Mouse (Mus musculus): ENCODE data around the gene Pcdh7. TPM values are rescaled to one million over a fixed set of nuclear protein-coding genes. Genes with fewer than 3 reads are reported as not detected.

Gene Pcdh7
- total and polyA plus RNA-seq, 3 experiments = not detected

DNA sequence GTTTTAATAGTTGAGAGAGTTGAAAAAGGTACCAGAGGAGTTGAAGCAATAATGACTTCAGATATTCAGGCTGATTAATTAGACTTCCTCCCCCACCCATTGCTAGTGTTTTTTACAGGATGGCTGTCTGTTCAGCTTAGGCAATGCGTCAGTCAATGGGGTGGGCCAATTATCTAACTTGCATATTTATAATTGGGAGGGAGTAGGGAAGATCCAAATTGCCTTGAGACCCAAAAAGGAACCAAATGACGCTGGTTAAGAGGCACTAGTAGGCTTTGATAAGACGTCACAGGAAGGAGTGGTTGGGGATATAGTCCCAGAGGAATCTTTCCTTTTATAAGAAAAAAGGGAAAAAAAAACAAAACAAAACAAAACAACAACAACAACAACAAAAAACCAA, 49.6 kb downstream of the Pcdh7 start:
- Histone ChIP-seq H3K4me1 (ENCODE audit: control insufficient read depth in 1 of 2, insufficient read depth in 2 of 2, low read length in 2 of 2) (no peaks in the 10 kb centered on the region), H3K36me3 (ENCODE audit: control insufficient read depth in 1 of 2, insufficient read depth in 2 of 2, low read length in 2 of 2) (no peaks in the 10 kb centered on the region), H3K79me2 (ENCODE audit: control insufficient read depth, insufficient read depth, low read length, poor library complexity) (no peaks in the 10 kb centered on the region), H3K4me3 (ENCODE audit: control insufficient read depth in 1 of 2, insufficient read depth in 1 of 2, low read depth in 2 of 2, low read length in 2 of 2) (no peak overlapping the region), H3K9me3 (replicated peaks; ENCODE audit: insufficient read depth, low read length) (no peaks in the 10 kb centered on the region), H3K9ac (ENCODE audit: control insufficient read depth, low read depth, low read length, poor library complexity, severe bottlenecking) (no peak overlapping the region), H3K27me3 (ENCODE audit: control insufficient read depth in 1 of 2, insufficient read depth in 2 of 2, low read length in 2 of 2) (no peaks in the 10 kb centered on the region), H3K27ac (ENCODE audit: control insufficient read depth, low read depth, low read length) (no peak overlapping the region)
- TF ChIP-seq ZMIZ1 (IDR thresholded peaks at IDR 0.05; ENCODE audit: low read depth, low read length) (no peak), BHLHE40 (IDR thresholded peaks at IDR 0.05; ENCODE audit: borderline replicate concordance, low read depth, low read length) (no peak), POLR2A (IDR thresholded peaks at IDR 0.05; ENCODE audit: control insufficient read depth in 1 of 2, insufficient read depth in 1 of 2, low read depth in 1 of 2, low read length in 2 of 2, poor library complexity in 1 of 2) (no peak)
- DNase-seq (ENCODE audit: low read depth, low spot score) = no peak

DNA sequence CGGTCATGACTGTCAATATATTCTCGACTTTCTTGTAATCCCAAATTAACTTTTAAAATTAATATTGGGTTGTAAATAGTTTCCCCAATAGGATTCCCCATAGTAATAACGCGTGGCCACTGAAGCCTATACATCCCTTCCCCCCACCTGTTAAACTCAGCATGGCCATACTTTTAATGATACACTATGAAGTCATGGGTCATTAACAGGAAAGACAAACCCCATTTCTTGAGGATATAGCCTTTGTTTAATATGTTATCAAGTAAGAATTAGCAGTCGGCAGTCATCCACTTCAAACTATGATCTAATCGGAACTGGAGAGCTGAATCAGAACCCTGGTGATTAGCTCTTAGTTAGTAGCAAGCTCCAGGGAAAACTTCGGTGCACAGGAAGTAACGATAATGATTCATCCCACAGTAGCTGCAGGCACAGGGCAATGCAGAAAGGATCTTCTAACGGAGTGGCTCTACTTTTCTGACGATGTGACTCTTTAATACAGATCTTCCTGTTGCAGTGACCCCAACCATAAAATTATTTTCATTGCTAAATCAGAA, 50.8 kb downstream of the Pcdh7 start:
- Histone ChIP-seq H3K4me3 (ENCODE audit: control insufficient read depth in 1 of 2, insufficient read depth in 1 of 2, low read depth in 2 of 2, low read length in 2 of 2) (no peak overlapping the region), H3K27me3 (ENCODE audit: control insufficient read depth in 1 of 2, insufficient read depth in 2 of 2, low read length in 2 of 2) (no peaks in the 10 kb centered on the region), H3K79me2 (ENCODE audit: control insufficient read depth, insufficient read depth, low read length, poor library complexity) (no peaks in the 10 kb centered on the region), H3K4me1 (ENCODE audit: control insufficient read depth in 1 of 2, insufficient read depth in 2 of 2, low read length in 2 of 2) (no peaks in the 10 kb centered on the region), H3K9ac (ENCODE audit: control insufficient read depth, low read depth, low read length, poor library complexity, severe bottlenecking) (no peak overlapping the region), H3K27ac (ENCODE audit: control insufficient read depth, low read depth, low read length) (no peak overlapping the region), H3K9me3 (replicated peaks; ENCODE audit: insufficient read depth, low read length) (no peaks in the 10 kb centered on the region), H3K36me3 (ENCODE audit: control insufficient read depth in 1 of 2, insufficient read depth in 2 of 2, low read length in 2 of 2) (no peaks in the 10 kb centered on the region)
- no peak for DNase-seq (ENCODE audit: low read depth, low spot score)
- TF ChIP-seq CHD2 (IDR thresholded peaks at IDR 0.05; ENCODE audit: low read length) = no peak
- TF ChIP-seq TAL1 (IDR thresholded peaks at IDR 0.05; ENCODE audit: low read length) = no peak
- TF ChIP-seq SMC3 (IDR thresholded peaks at IDR 0.05; ENCODE audit: low read depth, low read length) = no peak
- no peak for TF ChIP-seq MXI1 (IDR thresholded peaks at IDR 0.05; ENCODE audit: low read depth, low read length)
- no peak for TF ChIP-seq RAD21 (IDR thresholded peaks at IDR 0.05; ENCODE audit: low read depth, low read length)
- no peak for TF ChIP-seq ZC3H11A (IDR thresholded peaks at IDR 0.05; ENCODE audit: low read depth, low read length)
- no peak for TF ChIP-seq RCOR1 (IDR thresholded peaks at IDR 0.05; ENCODE audit: low read depth, low read length)
- TF ChIP-seq BHLHE40 (IDR thresholded peaks at IDR 0.05; ENCODE audit: borderline replicate concordance, low read depth, low read length) = no peak
- TF ChIP-seq HCFC1 (IDR thresholded peaks at IDR 0.05; ENCODE audit: low read depth, low read length) = no peak
- no peak for TF ChIP-seq ZMIZ1 (IDR thresholded peaks at IDR 0.05; ENCODE audit: low read depth, low read length)
- TF ChIP-seq POLR2AphosphoS5 (IDR thresholded peaks at IDR 0.05; ENCODE audit: borderline replicate concordance, low read depth, low read length) = no peak
- TF ChIP-seq GABPA (IDR thresholded peaks at IDR 0.05; ENCODE audit: low read depth, low read length) = no peak
- TF ChIP-seq ZKSCAN1 (IDR thresholded peaks at IDR 0.05; ENCODE audit: low read depth, low read length) = no peak
- no peak for TF ChIP-seq NRF1 (IDR thresholded peaks at IDR 0.05; ENCODE audit: insufficient read depth, low read depth, low read length, poor library complexity, severe bottlenecking)
- TF ChIP-seq KAT2A (conservative IDR thresholded peaks at IDR 0.05; ENCODE audit: low read depth, low read length) = no peak
- TF ChIP-seq POLR2AphosphoS2 (IDR thresholded peaks at IDR 0.05; ENCODE audit: low read length) = no peak
- no peak for TF ChIP-seq GATA1 (IDR thresholded peaks at IDR 0.05; ENCODE audit: low read depth, low read length)
- no peak for TF ChIP-seq UBTF (IDR thresholded peaks at IDR 0.05; ENCODE audit: borderline replicate concordance, insufficient read depth, low read depth, low read length)

Data from MEL (cell line).